ENCODE assay signal across 18 mouse cellular contexts in the genomic region with DNA sequence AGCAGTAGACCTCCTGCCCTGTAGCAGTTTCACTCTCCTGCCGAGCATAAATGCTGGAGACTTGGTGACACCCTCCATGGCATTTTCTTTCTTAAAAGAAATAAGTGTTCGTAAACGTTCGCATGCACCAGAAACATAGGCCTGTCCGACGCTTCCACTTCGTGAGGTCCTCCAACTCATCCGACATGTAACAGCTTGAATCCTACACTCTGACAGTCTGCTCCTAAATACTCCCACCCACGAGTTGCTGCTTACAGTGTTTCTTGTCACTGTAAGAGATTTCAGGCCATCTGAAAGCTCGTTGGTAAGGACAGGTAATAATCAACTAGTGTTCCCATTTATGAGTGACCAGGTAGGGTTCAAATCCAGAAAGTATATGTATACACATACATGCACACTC. TPM values are rescaled to one million over a fixed set of nuclear protein-coding genes. Genes with fewer than 3 reads are reported as not detected.
"Had no signal": no experiment of that assay in that cellular context is flagged by ENCODE, and none has a peak within 500 bp of the region (broad histone marks: within the 10 kb centered on the region; RNA-seq: fewer than 3 reads in every experiment).

No protein-coding gene starts in this region.

- H3K9ac ChIP-seq: limb, embryonic 13.5 days; liver, embryonic 14.5 days; midbrain, embryonic 12.5 days; neural tube, embryonic 13.5 days had no signal

- DNase-seq: kidney, adult 9 months; kidney, postnatal 10 days; kidney, postnatal 4 days; lung, adult 18-20 months; right cerebral cortex, postnatal 14 days; thymus, postnatal 4 days had no signal

- H3K9me3 ChIP-seq: limb, embryonic 13.5 days; midbrain, embryonic 12.5 days; neural tube, embryonic 13.5 days had no signal

- H3K4me3 ChIP-seq: layer of hippocampus, adult 2 months; left cerebral cortex, adult 2 months; limb, embryonic 13.5 days; midbrain, embryonic 12.5 days; neural tube, embryonic 13.5 days had no signal

- H3K4me2 ChIP-seq: limb, embryonic 13.5 days; midbrain, embryonic 12.5 days; neural tube, embryonic 13.5 days had no signal

- H3K27ac ChIP-seq: layer of hippocampus, adult 2 months; left cerebral cortex, adult 2 months; liver, embryonic 14.5 days; neural tube, embryonic 13.5 days had no signal

- H3K36me3 ChIP-seq: limb, embryonic 13.5 days; midbrain, embryonic 12.5 days; neural tube, embryonic 13.5 days had no signal

- H3K27me3 ChIP-seq: limb, embryonic 13.5 days; midbrain, embryonic 12.5 days; neural tube, embryonic 13.5 days had no signal

- ATAC-seq: intestine, postnatal 0 days; midbrain, embryonic 16.5 days had no signal

RNA-seq across cellular contexts. Expression of a gene that starts 13.8 kb away (rescaled TPM):
- total RNA-seq: layer of hippocampus, adult 2 months; layer of hippocampus, postnatal 25 days; left cerebral cortex, adult 2 months; left cerebral cortex, postnatal 25 days; liver, adult 2 months; megakaryocyte-erythroid progenitor cell, adult 5-6 weeks had no signal
- polyA plus RNA-seq: liver, adult 2 months had no signal
